Mouse (Mus musculus): ENCODE data around the gene H2-Eb2. TPM values are rescaled to one million over a fixed set of nuclear protein-coding genes. Genes with fewer than 3 reads are reported as not detected.

H2-Eb2 gene
- not detected in 2 replicates for polyA plus RNA-seq (2015; fragmentation: Nextera tagmentation; extraction: Ambion mirVana)

GRCm38 (mm10) chr17:34325436-34325835 is at the start of gene H2-Eb2:
Gene H2-Eb2, plus strand, starts transcription at chr17:34325665.
- TF ChIP-seq CTCF (IDR thresholded peaks at IDR 0.05; ENCODE audit: low read depth) (no peak), EP300 (optimal IDR thresholded peaks at IDR 0.05) (no peak)

GRCm38 (mm10) chr17:34280499-34281038 is 44.9 kb upstream of the H2-Eb2 start:
- WGBS: 71% methylated on average over 1 of the region's 1 CpGs
- no peaks in the 10 kb centered on the region for H3K9me3 ChIP-seq (ENCODE audit: control insufficient read depth, low read length)
- ATAC-seq (ENCODE audit: low FRiP score, low TSS enrichment): peak; percentile 29; the same call in 1 of the 2 replicates

More at GRCm38 (mm10) chr17:34325436-34325835, at the start of gene H2-Eb2:
- no peak within 1 kb of the TSS for H3K9ac ChIP-seq (ENCODE audit: low read length)
- H3K4me2 ChIP-seq (replicated peaks; ENCODE audit: low read depth): no peak within 1 kb of the TSS
- no peak within 1 kb of the TSS for H3K4me3 ChIP-seq (ENCODE audit: low read depth, low read length)
- no peaks in the 10 kb centered on the region for H3K4me1 ChIP-seq (replicated peaks; ENCODE audit: control insufficient read depth, insufficient read depth)
- ATAC-seq (ENCODE audit: low FRiP score, low TSS enrichment) (no peak), DNase-seq (ENCODE audit: low spot score) (no peak)
- H3K27ac ChIP-seq (replicated peaks): no peak within 1 kb of the TSS
- H3K27me3 ChIP-seq (ENCODE audit: control insufficient read depth, insufficient read depth, low read length): no peaks in the 10 kb centered on the region
- 43% methylated on average over 4 of the region's 4 CpGs for WGBS
- H3K9me3 ChIP-seq (ENCODE audit: control insufficient read depth, low read length): no peaks in the 10 kb centered on the region
- H3K36me3 ChIP-seq (ENCODE audit: control insufficient read depth, insufficient read depth, low read length): no peaks in the 10 kb centered on the region

GRCm38 (mm10) chr17:34281836-34282235 is 43.6 kb upstream of the H2-Eb2 start:
- Histone ChIP-seq H3K4me3 (ENCODE audit: low read depth, low read length) (no peak overlapping the region), H3K9me3 (ENCODE audit: control insufficient read depth, low read length) (no peaks in the 10 kb centered on the region), H3K36me3 (ENCODE audit: control insufficient read depth, insufficient read depth, low read length) (no peaks in the 10 kb centered on the region), H3K9ac (ENCODE audit: low read length) (no peak overlapping the region), H3K4me2 (replicated peaks; ENCODE audit: low read depth) (no peak overlapping the region), H3K27me3 (ENCODE audit: control insufficient read depth, insufficient read depth, low read length) (no peaks in the 10 kb centered on the region), H3K4me1 (replicated peaks; ENCODE audit: control insufficient read depth, insufficient read depth) (no peaks in the 10 kb centered on the region), H3K27ac (replicated peaks) (no peak overlapping the region)
- ATAC-seq (ENCODE audit: low FRiP score, low TSS enrichment): no peak
- no peak for TF ChIP-seq CTCF (IDR thresholded peaks at IDR 0.05; ENCODE audit: low read depth)
- no peak for TF ChIP-seq EP300 (optimal IDR thresholded peaks at IDR 0.05)
- WGBS: 53% methylated on average over 1 of the region's 1 CpGs
- no peak for DNase-seq (ENCODE audit: low spot score)

More at GRCm38 (mm10) chr17:34280499-34281038, 44.9 kb upstream of the H2-Eb2 start:
- no peaks in the 10 kb centered on the region for H3K36me3 ChIP-seq (ENCODE audit: control insufficient read depth, insufficient read depth, low read length)
- no peak overlapping the region for H3K4me3 ChIP-seq (ENCODE audit: low read depth, low read length)
- DNase-seq (ENCODE audit: low spot score): no peak
- no peaks in the 10 kb centered on the region for H3K4me1 ChIP-seq (replicated peaks; ENCODE audit: control insufficient read depth, insufficient read depth)
- no peak overlapping the region for H3K9ac ChIP-seq (ENCODE audit: low read length)
- TF ChIP-seq EP300 (optimal IDR thresholded peaks at IDR 0.05): no peak
- TF ChIP-seq CTCF (IDR thresholded peaks at IDR 0.05; ENCODE audit: low read depth): no peak
- H3K4me2 ChIP-seq (replicated peaks; ENCODE audit: low read depth): no peak overlapping the region
- H3K27me3 ChIP-seq (ENCODE audit: control insufficient read depth, insufficient read depth, low read length): no peaks in the 10 kb centered on the region
- no peak overlapping the region for H3K27ac ChIP-seq (replicated peaks)

GRCm38 (mm10) chr17:34285371-34285770 is 40.1 kb upstream of the H2-Eb2 start:
- Histone ChIP-seq H3K4me3 (ENCODE audit: low read depth, low read length) (no peak overlapping the region), H3K27me3 (ENCODE audit: control insufficient read depth, insufficient read depth, low read length) (no peaks in the 10 kb centered on the region), H3K4me2 (replicated peaks; ENCODE audit: low read depth) (no peak overlapping the region), H3K27ac (replicated peaks) (no peak overlapping the region), H3K9ac (ENCODE audit: low read length) (no peak overlapping the region), H3K36me3 (ENCODE audit: control insufficient read depth, insufficient read depth, low read length) (no peaks in the 10 kb centered on the region), H3K4me1 (replicated peaks; ENCODE audit: control insufficient read depth, insufficient read depth) (no peaks in the 10 kb centered on the region), H3K9me3 (ENCODE audit: control insufficient read depth, low read length) (no peaks in the 10 kb centered on the region)
- TF ChIP-seq CTCF (IDR thresholded peaks at IDR 0.05; ENCODE audit: low read depth) (no peak), EP300 (optimal IDR thresholded peaks at IDR 0.05) (no peak)
- WGBS: 60% methylated on average over 4 of the region's 4 CpGs
- ATAC-seq (ENCODE audit: low FRiP score, low TSS enrichment) (no peak), DNase-seq (ENCODE audit: low spot score) (no peak)

- H3K4me2 ChIP-seq (replicated peaks; ENCODE audit: low read depth): no peak overlapping the region
- no peaks in the 10 kb centered on the region for H3K4me1 ChIP-seq (replicated peaks; ENCODE audit: control insufficient read depth, insufficient read depth)
- no peak overlapping the region for H3K4me3 ChIP-seq (ENCODE audit: low read depth, low read length)
- no peak for ATAC-seq (ENCODE audit: low FRiP score, low TSS enrichment)
- peak; percentile 60 for DNase-seq (ENCODE audit: low spot score)
- no peak overlapping the region for H3K9ac ChIP-seq (ENCODE audit: low read length)
- H3K9me3 ChIP-seq (ENCODE audit: control insufficient read depth, low read length): no peaks in the 10 kb centered on the region
- H3K36me3 ChIP-seq (ENCODE audit: control insufficient read depth, insufficient read depth, low read length): no peaks in the 10 kb centered on the region
- TF ChIP-seq EP300 (optimal IDR thresholded peaks at IDR 0.05) (no peak), CTCF (IDR thresholded peaks at IDR 0.05; ENCODE audit: low read depth) (peak; percentile 71)
- H3K27ac ChIP-seq (replicated peaks): no peak overlapping the region
- WGBS: 35% methylated on average over 4 of the region's 4 CpGs
- no peaks in the 10 kb centered on the region for H3K27me3 ChIP-seq (ENCODE audit: control insufficient read depth, insufficient read depth, low read length)
Measured at GRCm38 (mm10) chr17:34285848-34286247, 39.6 kb upstream of the H2-Eb2 start.

- H3K9me3 ChIP-seq (ENCODE audit: control insufficient read depth, low read length): no peaks in the 10 kb centered on the region
- TF ChIP-seq EP300 (optimal IDR thresholded peaks at IDR 0.05): no peak
- TF ChIP-seq CTCF (IDR thresholded peaks at IDR 0.05; ENCODE audit: low read depth): no peak
- H3K36me3 ChIP-seq (ENCODE audit: control insufficient read depth, insufficient read depth, low read length): no peaks in the 10 kb centered on the region
- H3K4me3 ChIP-seq (ENCODE audit: low read depth, low read length): no peak overlapping the region
- 67% methylated on average over 5 of the region's 5 CpGs for WGBS
- H3K9ac ChIP-seq (ENCODE audit: low read length): no peak overlapping the region
- no peak overlapping the region for H3K27ac ChIP-seq (replicated peaks)
- no peaks in the 10 kb centered on the region for H3K27me3 ChIP-seq (ENCODE audit: control insufficient read depth, insufficient read depth, low read length)
- no peak overlapping the region for H3K4me2 ChIP-seq (replicated peaks; ENCODE audit: low read depth)
- ATAC-seq (ENCODE audit: low FRiP score, low TSS enrichment) (no peak), DNase-seq (ENCODE audit: low spot score) (no peak)
- H3K4me1 ChIP-seq (replicated peaks; ENCODE audit: control insufficient read depth, insufficient read depth): no peaks in the 10 kb centered on the region
Measured at GRCm38 (mm10) chr17:34286501-34286900, 39.0 kb upstream of the H2-Eb2 start.

Data from stomach, postnatal 0 days (tissue).